Mouse (Mus musculus) lung, postnatal 0 days (tissue): ENCODE data around the gene Raet1e. TPM values are rescaled to one million over a fixed set of nuclear protein-coding genes. Genes with fewer than 3 reads are reported as not detected.
A peak's percentile ranks its signal among the peaks of the same experiment; 100 is the strongest.
"Not testable (repeated sequence)": the region's sequence is repeated elsewhere in the genome, so short reads cannot be mapped to it uniquely, and the experiment has no call there.

Experiments
- ATAC-seq: fragments of 200-750 bp; cut with Nextera tagmentation; 2 replicates; pipeline ENCODE4 v1.8.0; 2017; ENCODE audit warnings: moderate library complexity
- DNase-seq: peaks from one replicate; pipeline ENCODE4 v3.0.0-alpha.2; 2016; ENCODE audit warnings: low spot score
- H3K27ac ChIP-seq: fragments of 300-500 bp; sonication (generic); 2 replicates; pipeline ENCODE4 v1.5.1; 2014; ENCODE audit warnings: antibody characterized with exemption, mild to moderate bottlenecking, low read length, mixed read lengths
- H3K27me3 ChIP-seq: fragments of 300-500 bp; sonication (generic); replicated peaks from 2 replicates; pipeline ENCODE4 v1.6.1; 2014; ENCODE audit warnings: low read length, mixed read lengths; ENCODE audit not compliant: insufficient read depth
- H3K36me3 ChIP-seq: fragments of 300-500 bp; sonication (generic); 2 replicates; pipeline ENCODE4 v1.6.1; 2014; ENCODE audit warnings: low read length, mixed read lengths; ENCODE audit not compliant: insufficient read depth
- H3K4me1 ChIP-seq: fragments of 300-500 bp; sonication (generic); 2 replicates; pipeline ENCODE4 v1.6.1; 2014; ENCODE audit warnings: antibody characterized with exemption, low read depth, low read length, mixed read lengths; ENCODE audit not compliant: insufficient read depth
- H3K4me2 ChIP-seq: fragments of 300-500 bp; sonication (generic); replicated peaks from 2 replicates; pipeline ENCODE4 v1.6.1; 2014; ENCODE audit warnings: low read depth, mild to moderate bottlenecking, low read length, moderate library complexity, mixed read lengths
- H3K4me3 ChIP-seq: fragments of 300-500 bp; sonication (generic); 2 replicates; pipeline ENCODE4 v1.5.1; 2014; ENCODE audit warnings: low read depth, low read length
- H3K9ac ChIP-seq: fragments of 300-500 bp; sonication (generic); replicated peaks from 2 replicates; pipeline ENCODE4 v1.6.1; 2014; ENCODE audit warnings: low read depth, mild to moderate bottlenecking
- H3K9me3 ChIP-seq: fragments of 300-500 bp; sonication (generic); 2 replicates; pipeline ENCODE4 v1.6.1; 2016; ENCODE audit warnings: low read length, mixed read lengths
- CTCF ChIP-seq: IDR thresholded peaks from 2 replicates; pipeline ENCODE4 v1.5.1; 2016; ENCODE audit warnings: antibody characterized with exemption, mild to moderate bottlenecking
- EP300 ChIP-seq: IDR thresholded peaks from 2 replicates; pipeline ENCODE4 v1.6.1; 2016; ENCODE audit warnings: antibody characterized with exemption, mild to moderate bottlenecking, control low read depth
- WGBS: fragments of 180-500 bp; shearing (Covaris S2); extraction: QIAGEN DNeasy Blood & Tissue Kit; methylation state at CpG from one replicate; pipeline ENCODE4 v1.1.7; 2014; 5-methylcytosine and 5-hydroxymethylcytosine counted together
- polyA plus RNA-seq: library from polyadenylated mRNA; unstranded; fragments of >200 nt; fragmentation: Nextera tagmentation; extraction: Ambion mirVana; gene quantifications from 2 replicates; pipeline ENCODE4 v1.2.1, GENCODE M21; 2015

Raet1e gene
- polyA plus RNA-seq, 1 experiment from 2014 or later = 4.6 TPM

- H3K9ac ChIP-seq = 0 out of 2 replicates have a peak overlapping the region, but pooled peaks have one; percentile 72
- H3K27me3 ChIP-seq = peaks cover 20% of the 10 kb centered on the region
- no peak for DNase-seq
- TF ChIP-seq CTCF (no peak), EP300 (no peak)
- H3K9me3 ChIP-seq = no peaks in the 10 kb centered on the region
- WGBS = 1% methylated on average over 45 of the region's 50 CpGs
- peaks cover 4% of the 10 kb centered on the region for H3K4me1 ChIP-seq
- ATAC-seq = no peak
- H3K4me3 ChIP-seq = peak overlapping the region; percentile 75
- H3K27ac ChIP-seq = no peak overlapping the region
- no peaks in the 10 kb centered on the region for H3K36me3 ChIP-seq
- peak overlapping the region; percentile 100 for H3K4me2 ChIP-seq
Measured at GRCm38 (mm10) chr10:22149691-22150465, 8.5 kb upstream of the Raet1e start.

GRCm38 (mm10) chr10:22150593-22150992 lies 7.8 kb upstream of the Raet1e start:
- under 1% methylated on average over 27 of the region's 27 CpGs for WGBS
- Histone ChIP-seq H3K27me3 (peaks cover 27% of the 10 kb centered on the region), H3K9ac (no peak overlapping the region), H3K27ac (no peak overlapping the region), H3K4me2 (peak overlapping the region; percentile 100), H3K36me3 (no peaks in the 10 kb centered on the region), H3K9me3 (no peaks in the 10 kb centered on the region), H3K4me1 (peaks cover 4% of the 10 kb centered on the region), H3K4me3 (peak overlapping the region; percentile 75)
- ATAC-seq = no peak
- peak; percentile 33 for DNase-seq
- TF ChIP-seq CTCF (no peak), EP300 (no peak)

- 3% methylated on average over 53 of the region's 55 CpGs for WGBS
- peak; percentile 19 for DNase-seq
- H3K27me3 ChIP-seq = peaks cover 34% of the 10 kb centered on the region
- not testable (repeated sequence) for H3K9me3 ChIP-seq, H3K27ac ChIP-seq, ATAC-seq, H3K9ac ChIP-seq, H3K4me1 ChIP-seq, H3K36me3 ChIP-seq
- peak overlapping the region; percentile 100 for H3K4me2 ChIP-seq
- TF ChIP-seq CTCF = peak; percentile 10; the same call in 1 of the 2 replicates
- peak overlapping the region; percentile 75 for H3K4me3 ChIP-seq
Measured at GRCm38 (mm10) chr10:22151056-22151862, 7.1 kb upstream of the Raet1e start.

- DNase-seq, ATAC-seq, H3K4me2 ChIP-seq, H3K9ac ChIP-seq, H3K4me3 ChIP-seq, H3K36me3 ChIP-seq, H3K4me1 ChIP-seq, H3K27ac ChIP-seq, H3K9me3 ChIP-seq: not testable (repeated sequence)
- WGBS = 4% methylated on average over 11 of the region's 11 CpGs
- H3K27me3 ChIP-seq = peaks cover 42% of the 10 kb centered on the region
Measured at GRCm38 (mm10) chr10:22151863-22152640, 6.3 kb upstream of the Raet1e start.

GRCm38 (mm10) chr10:22153147-22153690 lies 5.2 kb upstream of the Raet1e start:
- not testable (repeated sequence) for DNase-seq

GRCm38 (mm10) chr10:22154127-22154526 lies 4.2 kb upstream of the Raet1e start:
- ATAC-seq, H3K36me3 ChIP-seq, H3K27ac ChIP-seq, H3K9me3 ChIP-seq, H3K9ac ChIP-seq, H3K4me1 ChIP-seq, DNase-seq: not testable (repeated sequence)
- peaks cover 47% of the 10 kb centered on the region for H3K27me3 ChIP-seq
- peak overlapping the region; percentile 44 for H3K4me2 ChIP-seq
- 2% methylated on average over 36 of the region's 38 CpGs for WGBS
- peak overlapping the region; percentile 17; the same call in 1 of the 2 replicates for H3K4me3 ChIP-seq

More at GRCm38 (mm10) chr10:22153147-22153690, 5.2 kb upstream of the Raet1e start:
- H3K4me3 ChIP-seq, H3K9me3 ChIP-seq, H3K9ac ChIP-seq, H3K4me1 ChIP-seq, H3K36me3 ChIP-seq, H3K4me2 ChIP-seq, ATAC-seq, H3K27ac ChIP-seq: not testable (repeated sequence)
- H3K27me3 ChIP-seq = peaks cover 47% of the 10 kb centered on the region
- WGBS = 3% methylated on average over 7 of the region's 7 CpGs
